Mouse (Mus musculus) layer of hippocampus, adult 2 months (tissue): ENCODE measurements around the gene 2310002L09Rik. TPM values are rescaled to one million over a fixed set of nuclear protein-coding genes. Genes with fewer than 3 reads are reported as not detected.
"Not testable (repeated sequence)": the region's sequence is repeated elsewhere in the genome, so short reads cannot be mapped to it uniquely, and the experiment has no call there.

Experiments used
- DNase-seq, 2 experiments: peaks; one replicate each; pipeline ENCODE4 v3.0.0; 2022; ENCODE audit warnings: low spot score in 2 of 2
- H3K27ac ChIP-seq: fragments of 200-600 bp; 2 replicates; pipeline ENCODE4 v1.8.1; 2022
- H3K4me3 ChIP-seq: fragments of 200-600 bp; 2 replicates; pipeline ENCODE4 v1.8.1; 2022; ENCODE audit warnings: mild to moderate bottlenecking
- CTCF ChIP-seq: fragments of 200-600 bp; conservative IDR thresholded peaks from 2 replicates; pipeline ENCODE4 v1.8.1; 2022; ENCODE audit warnings: antibody characterized with exemption, mild to moderate bottlenecking, moderate library complexity
- long read RNA-seq, 2 experiments: library from polyadenylated mRNA; stranded (forward); transcript quantifications; one replicate each; pipeline ENCODE4 v2.0.0; 2021; ENCODE audit warnings: borderline mapping rate in 2 of 2
- total RNA-seq, 2 experiments: library from RNA; stranded (reverse); gene quantifications; 2 replicates each; pipeline ENCODE4 v1.2.3; 2021

The 2310002L09Rik gene
- total RNA-seq: not detected
- long read RNA-seq, experiment 1: 0 reads
- long read RNA-seq, experiment 2: 0 reads

DNA sequence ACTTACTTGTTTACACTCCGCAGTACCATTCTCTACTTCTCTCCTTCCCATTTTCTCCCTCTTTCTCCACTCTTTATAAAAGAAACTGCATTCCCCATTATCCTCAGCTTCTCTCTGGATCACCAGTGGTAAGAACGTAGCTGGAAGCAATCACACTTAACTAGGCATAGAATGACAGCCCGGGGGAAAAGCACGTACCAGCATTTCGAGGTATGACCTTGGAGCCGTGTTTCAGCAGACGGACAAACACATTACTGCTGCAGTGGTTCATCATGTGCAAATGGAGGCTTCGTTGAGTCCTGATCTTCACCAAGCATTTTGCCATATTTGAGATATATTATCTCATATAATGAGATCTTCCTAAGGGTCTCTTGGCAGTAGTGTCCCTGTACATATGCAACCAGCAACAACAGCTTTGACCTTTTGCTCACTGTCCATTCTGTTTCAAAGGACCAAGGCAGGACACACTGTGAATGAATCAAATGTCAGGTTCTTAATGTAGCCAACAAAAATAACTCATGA, at the start of gene 2310002L09Rik:
Gene 2310002L09Rik (minus strand): TSS at position 472 of the 522 bp plus-strand sequence.
- DNase-seq: no peak

DNA sequence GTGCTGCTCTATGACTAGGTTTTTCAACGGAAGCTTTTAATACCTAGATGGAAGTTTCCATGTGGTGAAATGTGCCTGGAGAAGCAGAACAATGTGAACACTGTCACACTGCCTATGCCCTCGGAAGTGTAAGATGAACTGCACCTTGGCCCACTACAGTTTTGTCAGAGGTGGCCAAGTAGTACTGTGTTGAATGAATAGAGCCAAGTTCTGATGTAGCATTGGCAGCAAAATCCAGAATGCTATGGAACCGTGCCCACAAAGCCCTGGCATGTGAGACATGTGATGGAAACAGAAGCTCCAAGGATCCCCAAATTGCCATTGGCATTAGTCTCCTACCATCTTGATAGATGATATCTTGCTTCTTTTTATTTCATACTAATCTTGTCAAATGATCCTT, 29.8 kb upstream of the 2310002L09Rik start:
- no peak overlapping the region for H3K4me3 ChIP-seq
- no peak for DNase-seq
- no peak overlapping the region for H3K27ac ChIP-seq
- TF ChIP-seq CTCF: no peak

More for the DNA sequence above, at the start of gene 2310002L09Rik:
- TF ChIP-seq CTCF: no peak
- Histone ChIP-seq H3K4me3 (no peak within 1 kb of the TSS), H3K27ac (no peak within 1 kb of the TSS)

DNA sequence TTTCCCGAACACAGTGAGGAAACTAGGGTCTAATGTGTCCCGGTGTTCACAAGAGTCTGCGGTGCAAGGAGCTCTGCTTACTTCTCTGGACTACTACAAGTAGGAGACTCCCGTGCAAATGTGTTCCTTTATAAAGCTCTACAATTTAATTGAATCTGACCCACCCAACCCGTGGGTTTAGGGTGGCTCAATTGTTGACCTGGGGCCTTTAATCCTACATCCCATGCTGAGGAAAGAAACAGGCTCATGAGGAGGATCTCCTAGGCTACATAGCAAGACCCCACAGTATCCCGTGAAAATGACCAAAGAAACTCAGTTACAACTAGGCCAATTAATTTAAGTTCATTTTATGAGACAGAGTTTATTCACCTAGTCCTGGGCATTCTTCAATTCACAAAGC, 30.0 kb downstream of the 2310002L09Rik start, which contains the start of gene Gm11756:
Gene Gm11756 (minus strand): TSS at position 101 of the 400 bp plus-strand sequence.
- H3K4me3 ChIP-seq, H3K27ac ChIP-seq, DNase-seq: not testable (repeated sequence)

DNA sequence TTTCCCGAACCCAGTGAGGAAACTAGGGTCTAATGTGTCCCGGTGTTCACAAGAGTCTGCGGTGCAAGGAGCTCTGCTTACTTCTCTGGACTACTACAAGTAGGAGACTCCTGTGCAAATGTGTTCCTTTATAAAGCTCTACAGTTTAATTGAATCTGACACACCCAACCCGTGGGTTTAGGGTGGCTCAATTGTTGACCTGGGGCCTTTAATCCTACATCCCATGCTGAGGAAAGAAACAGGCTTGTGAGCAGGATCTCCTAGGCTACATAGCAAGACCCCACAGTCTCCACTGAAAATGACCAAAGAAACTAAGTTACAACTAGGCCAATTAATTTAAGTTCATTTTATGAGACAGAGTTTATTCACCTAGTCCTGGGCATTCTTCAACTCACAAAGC, 44.8 kb downstream of the 2310002L09Rik start, which contains the start of gene Gm13871:
Gene Gm13871 (minus strand): TSS at position 101 of the 400 bp plus-strand sequence.
- DNase-seq, H3K4me3 ChIP-seq: not testable (repeated sequence)

DNA sequence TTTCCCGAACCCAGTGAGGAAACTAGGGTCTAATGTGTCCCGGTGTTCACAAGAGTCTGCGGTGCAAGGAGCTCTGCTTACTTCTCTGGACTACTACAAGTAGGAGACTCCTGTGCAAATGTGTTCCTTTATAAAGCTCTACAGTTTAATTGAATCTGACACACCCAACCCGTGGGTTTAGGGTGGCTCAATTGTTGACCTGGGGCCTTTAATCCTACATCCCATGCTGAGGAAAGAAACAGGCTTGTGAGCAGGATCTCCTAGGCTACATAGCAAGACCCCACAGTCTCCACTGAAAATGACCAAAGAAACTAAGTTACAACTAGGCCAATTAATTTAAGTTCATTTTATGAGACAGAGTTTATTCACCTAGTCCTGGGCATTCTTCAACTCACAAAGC, 59.6 kb downstream of the 2310002L09Rik start, which contains the start of gene Gm11757:
Gene Gm11757 (minus strand): TSS at position 101 of the 400 bp plus-strand sequence.
- not testable (repeated sequence) for H3K27ac ChIP-seq, H3K4me3 ChIP-seq, DNase-seq

More for the DNA sequence above, 44.8 kb downstream of the 2310002L09Rik start, which contains the start of gene Gm13871:
- H3K27ac ChIP-seq: not testable (repeated sequence)

Other genes starting within 250 kb of the 2310002L09Rik start
- under 1 TPM in 1 of 2 experiments, not detected in 1; 0.15 TPM for gene Rasef, start 159.9 kb downstream of the 2310002L09Rik start, total RNA-seq
- gene Gm11758, start 74.6 kb downstream of the 2310002L09Rik start, total RNA-seq: not detected
- gene Gm11757, start 59.7 kb downstream of the 2310002L09Rik start, total RNA-seq: not detected
- not detected for gene Gm13871, start 44.9 kb downstream of the 2310002L09Rik start, total RNA-seq
- gene Gm11756, start 30.1 kb downstream of the 2310002L09Rik start, total RNA-seq: not detected
- 1 to 10 TPM; 3.7 to 3.8 TPM for gene Frmd3, start 62.6 kb upstream of the 2310002L09Rik start, total RNA-seq